Mouse (Mus musculus) left cerebral cortex, postnatal 14 days (tissue): ENCODE data around the gene Wdr74. TPM values are rescaled to one million over a fixed set of nuclear protein-coding genes. Genes with fewer than 3 reads are reported as not detected.

Experiments used
- DNase-seq, 2 experiments: peaks; one replicate each; pipeline ENCODE4 v3.0.0; 2021 to 2022; ENCODE audit warnings: low spot score in 2 of 2, mixed read lengths in 1 of 2
- intact Hi-C: fragments of 180-260 bp; cut with DNase I; formaldehyde crosslinking; loops from one replicate; pipeline ENCODE4 v1.15.1; 2025
- long read RNA-seq, 2 experiments: library from polyadenylated mRNA; stranded (forward); transcript quantifications; one replicate each; pipeline ENCODE4 v2.0.0; 2021
- total RNA-seq, 2 experiments: library from RNA; stranded (reverse); gene quantifications; 2 replicates each; pipeline ENCODE4 v1.2.3; 2021

The Wdr74 gene
- total RNA-seq: 10 to 100 TPM; 42.3 to 43.9 TPM
- long read RNA-seq, experiment 1, transcript Wdr74-201 (11 exons, 1,204 nt): major isoform, 24 of 29 reads
- long read RNA-seq, experiment 1, partial matches to known transcripts: 0 of 29 reads
- long read RNA-seq, experiment 1, other reads (novel, unspliced or antisense): 5 of 29 reads
- long read RNA-seq, experiment 2, transcript Wdr74-201 (11 exons, 1,204 nt): major isoform, 11 of 14 reads
- long read RNA-seq, experiment 2, partial matches to known transcripts: 1 of 14 reads
- long read RNA-seq, experiment 2, other reads (novel, unspliced or antisense): 2 of 14 reads

DNA sequence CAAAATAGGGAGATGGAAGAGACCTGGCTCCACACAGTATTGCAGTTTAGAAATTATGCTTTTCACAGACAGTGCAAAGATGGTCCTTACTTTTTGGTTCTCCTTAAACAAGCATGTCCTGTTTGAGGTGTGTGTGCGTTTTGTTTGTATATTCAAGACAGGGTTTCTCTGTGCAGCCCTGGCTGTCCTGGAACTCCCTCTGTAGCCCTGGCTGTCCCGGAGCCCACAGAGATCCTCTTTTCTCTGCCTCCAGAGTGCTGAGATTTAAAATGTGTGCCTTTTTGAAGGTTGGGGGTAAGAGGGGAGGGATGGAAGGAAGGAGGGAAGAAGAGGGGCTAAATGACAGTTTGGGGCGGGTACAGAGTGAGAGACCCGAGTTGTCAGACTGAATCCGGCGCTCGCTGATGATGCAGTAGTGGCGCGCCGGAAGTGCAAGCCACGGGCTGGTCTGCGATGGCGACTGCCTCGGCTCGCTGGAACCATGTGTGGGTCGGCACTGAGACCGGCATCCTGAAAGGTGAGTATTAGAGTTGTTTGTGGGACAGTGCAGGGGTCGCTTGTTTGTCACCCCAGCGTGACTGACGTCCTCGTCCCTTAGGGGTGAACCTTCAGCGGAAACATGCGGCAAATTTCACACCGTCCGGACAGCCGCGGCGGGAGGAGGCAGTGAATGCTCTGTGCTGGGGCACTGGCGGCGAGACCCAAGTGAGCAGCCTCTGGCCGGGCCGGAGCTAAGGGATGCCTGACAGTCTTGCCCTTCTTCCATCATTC, at the start of gene Wdr74:
TSS of gene Wdr74 (plus strand) at position 439 of the 771 bp plus-strand sequence.
- intact Hi-C loops: no loop called here

DNA sequence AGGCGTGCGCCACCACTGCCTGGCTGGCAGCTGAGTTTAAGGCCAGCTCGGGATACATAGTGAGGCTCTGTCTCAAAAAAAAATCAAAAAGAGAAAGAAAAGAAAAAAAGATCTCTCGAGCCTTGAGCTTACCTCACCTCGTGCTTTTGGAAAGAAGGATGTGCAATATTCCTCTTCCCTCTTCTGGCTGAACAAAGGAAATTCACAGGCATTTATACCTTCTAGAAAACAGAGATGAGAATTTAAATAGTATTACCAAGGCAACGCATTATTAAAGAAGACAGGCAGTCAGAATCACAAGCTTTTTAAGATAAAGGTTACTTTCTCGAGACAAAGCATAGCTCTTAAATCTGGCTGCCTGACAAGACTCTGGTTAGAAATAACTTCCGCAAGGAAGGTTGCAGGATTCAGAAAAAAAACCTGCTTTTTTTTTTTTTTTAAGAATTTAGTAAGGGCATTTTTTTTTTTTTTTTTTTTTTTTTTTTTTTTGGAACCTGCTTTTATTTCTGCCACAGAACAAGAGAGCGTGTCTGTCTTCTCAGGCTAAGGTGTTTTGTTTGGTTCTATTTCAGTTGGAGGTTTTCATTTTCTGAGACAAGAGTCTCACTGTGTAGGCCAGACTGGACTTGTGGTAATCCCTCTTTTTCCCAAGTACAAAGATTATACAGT, 43.6 kb upstream of the Wdr74 start:
- DNase-seq: no peak
- intact Hi-C loops: no loop called here

More for the DNA sequence above, at the start of gene Wdr74:
- DNase-seq: peak; percentile 94

DNA sequence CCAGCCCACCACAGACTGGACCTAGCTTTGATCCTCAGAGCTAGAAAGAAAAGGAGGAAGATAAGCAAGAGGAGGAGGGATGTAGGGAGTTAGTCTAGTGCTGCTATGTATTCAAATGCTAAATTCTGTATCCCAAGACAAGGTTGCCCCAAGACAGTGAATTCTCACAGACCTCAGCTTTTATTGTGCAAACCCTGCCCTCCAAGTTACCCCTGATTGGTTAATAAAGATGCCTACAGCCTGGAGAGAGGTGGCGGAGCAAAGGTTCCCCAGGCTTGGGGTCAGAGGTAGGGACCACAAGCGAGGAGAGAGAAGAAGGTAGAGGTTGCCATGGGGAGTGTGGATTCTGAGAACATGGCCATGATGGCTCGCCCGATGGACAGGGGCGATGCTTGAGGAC, 42.9 kb upstream of the Wdr74 start:
- intact Hi-C loops: no loop called here
- no peak for DNase-seq

DNA sequence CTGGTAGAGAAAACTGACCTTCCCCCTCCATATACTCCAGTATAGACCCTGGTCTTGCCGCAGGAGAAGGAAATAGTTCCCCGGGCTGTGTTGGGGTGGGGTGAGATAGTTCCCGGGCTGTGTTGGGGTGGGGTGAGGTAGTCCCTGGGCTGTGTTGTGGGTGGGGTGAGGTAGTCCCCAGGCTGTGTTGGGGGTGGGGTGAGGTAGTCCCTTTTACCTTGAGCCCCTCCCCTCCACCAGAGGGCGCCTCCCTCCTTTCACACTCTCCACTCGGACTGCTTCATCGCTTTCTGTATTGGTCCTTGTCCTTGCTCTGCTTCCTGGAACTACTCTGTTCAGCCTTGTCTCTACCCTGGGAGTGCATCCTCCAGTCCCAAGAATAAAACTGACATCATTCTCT, 40.3 kb upstream of the Wdr74 start:
- no peak for DNase-seq
- intact Hi-C loops: no loop called here

DNA sequence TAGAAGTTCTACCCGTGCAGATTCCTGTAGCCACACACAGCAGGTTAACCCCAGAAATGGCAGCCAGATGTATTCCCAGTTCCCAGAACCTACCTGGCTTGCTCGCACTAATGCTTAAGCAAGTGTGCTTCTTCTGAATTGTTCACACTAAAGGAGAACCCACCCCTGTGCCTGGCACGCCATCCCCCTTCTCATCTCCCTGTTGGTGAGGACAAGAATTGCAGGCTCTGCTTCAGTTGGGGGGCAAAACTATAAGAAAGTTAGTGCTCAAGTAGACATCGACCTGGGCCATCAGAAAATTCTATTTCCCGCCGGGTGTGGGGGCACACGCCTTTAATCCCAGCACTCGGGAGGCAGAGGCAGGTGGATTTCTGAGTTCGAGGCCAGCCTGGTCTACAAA, 36.0 kb upstream of the Wdr74 start:
- intact Hi-C loops: no loop called here
- no peak for DNase-seq

DNA sequence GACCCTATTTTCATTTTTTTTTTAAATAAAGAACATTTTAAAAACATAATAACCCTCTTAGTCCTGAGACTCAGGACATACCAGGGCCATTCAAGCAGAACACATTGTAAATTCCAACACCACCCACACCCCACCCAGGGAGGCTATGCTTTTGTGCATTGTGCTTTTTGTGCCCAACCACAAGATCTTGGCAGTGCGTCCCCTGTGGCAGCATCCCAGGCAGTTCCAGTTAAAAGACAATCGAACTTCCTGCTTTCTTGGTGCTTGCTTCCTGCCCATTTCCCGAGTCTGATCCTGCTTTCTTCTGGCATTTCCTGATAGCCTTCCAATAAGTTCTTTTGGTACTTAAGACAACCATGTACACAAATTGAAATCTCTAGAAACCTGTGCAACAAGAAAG, 33.2 kb upstream of the Wdr74 start:
- DNase-seq: no peak
- intact Hi-C loops: no loop called here

DNA sequence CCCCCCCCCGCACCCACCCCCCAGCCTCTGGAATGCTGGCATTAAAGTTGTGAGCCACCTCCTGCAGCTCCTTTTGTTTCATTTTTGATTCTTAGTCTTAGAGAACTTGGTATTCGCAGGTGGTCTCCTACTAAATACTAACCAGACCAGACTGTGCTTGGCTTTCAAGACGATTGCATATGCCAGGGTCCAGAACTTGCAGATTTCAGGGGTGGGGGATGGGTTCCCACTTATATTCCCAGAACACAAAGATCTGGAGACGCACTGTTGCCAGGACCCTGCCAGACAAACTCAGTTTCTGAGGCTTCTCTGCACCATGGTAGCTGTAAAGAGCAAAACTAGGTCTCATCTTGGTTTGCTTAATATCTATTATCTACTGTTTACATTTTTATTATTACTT, 32.1 kb upstream of the Wdr74 start:
- intact Hi-C loops: no loop called here
- DNase-seq: no peak

DNA sequence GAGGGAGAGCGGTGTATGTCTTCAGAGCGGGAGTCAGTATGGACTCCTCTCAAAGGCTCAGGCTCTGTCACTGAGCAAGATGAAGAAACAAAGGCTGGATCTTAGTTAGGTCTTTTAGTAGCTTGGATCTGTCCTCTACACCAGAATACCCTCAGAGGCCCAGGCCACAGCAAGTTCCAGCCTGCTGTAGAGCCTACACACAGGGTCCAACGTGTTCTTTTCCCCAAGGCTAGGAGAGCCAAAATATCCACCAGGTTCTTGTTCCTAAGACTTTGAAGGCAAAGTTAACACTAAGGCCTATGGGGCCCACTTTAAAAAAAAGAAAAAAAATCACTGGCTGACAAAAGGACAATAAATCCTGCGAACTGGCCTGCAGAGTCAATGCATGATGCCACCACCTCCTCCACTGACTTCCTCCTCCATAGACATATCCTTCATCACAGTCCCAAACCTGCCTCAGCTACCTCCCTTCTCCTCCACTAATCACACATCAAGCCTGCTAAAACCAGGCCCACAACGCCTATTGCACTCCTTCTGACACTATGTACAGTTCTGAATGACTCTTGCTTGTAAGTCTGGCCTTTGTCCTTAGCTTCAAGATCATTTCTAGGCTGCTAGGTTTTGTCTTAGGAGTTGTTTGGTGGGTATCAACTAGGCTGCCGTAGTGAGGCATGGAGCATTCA, 30.5 kb upstream of the Wdr74 start:
- no peak for DNase-seq

DNA sequence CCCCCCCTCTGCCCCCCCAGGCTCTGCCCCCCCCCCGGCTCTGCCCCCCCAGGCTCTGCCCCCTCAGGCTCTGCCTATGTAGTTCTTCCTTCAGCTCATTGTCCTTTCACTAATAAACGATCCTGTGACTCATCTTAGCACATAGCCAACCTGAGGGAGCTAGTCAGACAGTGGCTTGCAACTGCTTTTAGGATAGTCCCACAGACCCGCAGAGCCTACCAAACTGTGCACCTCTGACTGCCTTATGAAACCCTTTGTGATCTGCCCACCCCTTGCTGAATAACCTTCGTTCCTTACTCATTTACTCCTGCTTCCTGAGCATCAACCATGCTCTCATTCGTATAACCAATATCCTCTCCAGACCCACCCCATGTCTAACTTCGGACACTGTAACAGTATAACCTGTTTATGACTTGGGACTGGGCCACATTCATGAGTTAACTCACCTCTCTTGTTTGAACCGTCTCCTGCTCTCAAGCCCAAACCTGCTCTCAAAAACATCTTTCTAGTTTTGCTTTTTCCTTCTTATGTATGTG, 29.4 kb upstream of the Wdr74 start:
- intact Hi-C loops: no loop called here
- DNase-seq: no peak

More for the DNA sequence above, 30.5 kb upstream of the Wdr74 start:
- intact Hi-C loops: no loop called here

DNA sequence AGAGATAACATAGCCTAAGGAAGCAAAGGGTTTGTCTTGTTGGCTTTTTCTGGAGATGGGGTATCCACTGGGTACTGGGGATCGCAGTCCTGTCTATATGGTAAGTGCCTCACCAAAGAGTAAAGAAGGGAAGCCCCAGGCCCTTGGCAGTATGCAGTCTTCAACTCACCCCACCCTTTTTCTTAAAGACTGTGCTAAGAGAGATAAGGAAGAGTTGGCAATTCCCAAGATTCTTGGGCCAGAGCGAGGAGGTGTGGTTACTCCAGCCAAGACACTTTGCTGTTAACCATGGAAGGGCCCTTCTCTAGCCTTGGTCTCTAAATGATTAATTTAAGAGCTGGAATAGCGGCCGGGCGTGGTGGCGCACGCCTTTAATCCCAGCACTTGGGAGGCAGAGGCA, 28.7 kb upstream of the Wdr74 start:
- intact Hi-C loops: no loop called here
- DNase-seq: no peak

DNA sequence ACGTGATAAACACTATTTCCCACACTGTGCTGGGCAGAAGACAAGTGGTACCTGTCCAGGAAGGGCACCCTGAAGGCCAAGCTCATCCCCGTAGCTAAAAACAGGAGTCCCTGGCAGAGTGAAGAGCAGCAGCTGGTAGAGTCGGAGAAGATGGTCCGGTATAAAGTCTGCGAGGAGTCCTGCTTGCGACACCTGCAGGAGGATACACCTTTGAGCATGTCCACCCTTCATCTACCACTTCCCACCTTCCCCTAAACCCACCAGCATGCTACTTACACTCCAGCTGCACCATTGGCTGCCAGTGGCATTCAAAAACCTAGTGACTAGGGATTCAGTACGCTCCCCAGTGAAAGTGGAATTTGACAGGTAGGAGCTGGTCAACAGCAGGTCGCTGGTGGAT, 26.7 kb upstream of the Wdr74 start:
- no peak for DNase-seq
- intact Hi-C loops: no loop called here

DNA sequence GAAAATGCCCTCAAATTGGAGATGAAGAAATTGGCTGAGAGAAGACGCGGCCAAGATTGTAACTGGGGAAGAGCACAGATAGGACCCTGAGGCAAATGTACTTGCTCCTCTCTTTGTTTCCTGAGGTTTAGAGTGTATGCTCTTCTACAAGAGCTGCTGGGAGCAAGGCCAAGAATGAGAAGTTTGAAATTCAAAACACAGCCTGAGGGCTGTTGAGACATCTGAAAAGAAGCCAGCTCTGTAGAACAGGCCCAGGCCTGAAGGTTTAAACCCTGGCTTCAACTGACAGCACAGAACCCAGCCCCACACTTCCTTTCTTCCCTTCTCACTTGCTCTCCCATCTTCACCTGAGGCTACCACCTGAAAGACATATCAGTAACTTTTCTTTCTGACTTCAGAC, 25.6 kb upstream of the Wdr74 start:
- no peak for DNase-seq
- intact Hi-C loops: no loop called here

DNA sequence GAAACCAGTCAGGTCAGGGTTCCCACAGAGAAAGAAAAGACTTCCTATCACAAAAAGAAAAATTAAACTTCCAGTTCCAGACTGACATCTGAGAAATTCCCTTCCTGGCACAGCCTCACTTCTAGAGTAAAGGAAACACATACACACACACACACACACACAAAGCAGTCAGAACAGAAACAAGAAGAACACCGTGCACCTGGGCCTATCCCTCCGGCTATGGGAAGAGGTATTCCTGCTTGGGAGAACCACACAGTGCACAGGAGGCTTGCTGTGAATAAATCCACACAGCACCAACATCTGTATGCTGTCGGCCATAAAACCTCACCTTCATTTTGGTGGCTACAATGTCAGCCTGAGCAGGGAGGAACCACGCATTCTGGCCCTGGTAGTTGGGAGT, 24.1 kb upstream of the Wdr74 start:
- DNase-seq: no peak
- intact Hi-C loops: no loop called here

DNA sequence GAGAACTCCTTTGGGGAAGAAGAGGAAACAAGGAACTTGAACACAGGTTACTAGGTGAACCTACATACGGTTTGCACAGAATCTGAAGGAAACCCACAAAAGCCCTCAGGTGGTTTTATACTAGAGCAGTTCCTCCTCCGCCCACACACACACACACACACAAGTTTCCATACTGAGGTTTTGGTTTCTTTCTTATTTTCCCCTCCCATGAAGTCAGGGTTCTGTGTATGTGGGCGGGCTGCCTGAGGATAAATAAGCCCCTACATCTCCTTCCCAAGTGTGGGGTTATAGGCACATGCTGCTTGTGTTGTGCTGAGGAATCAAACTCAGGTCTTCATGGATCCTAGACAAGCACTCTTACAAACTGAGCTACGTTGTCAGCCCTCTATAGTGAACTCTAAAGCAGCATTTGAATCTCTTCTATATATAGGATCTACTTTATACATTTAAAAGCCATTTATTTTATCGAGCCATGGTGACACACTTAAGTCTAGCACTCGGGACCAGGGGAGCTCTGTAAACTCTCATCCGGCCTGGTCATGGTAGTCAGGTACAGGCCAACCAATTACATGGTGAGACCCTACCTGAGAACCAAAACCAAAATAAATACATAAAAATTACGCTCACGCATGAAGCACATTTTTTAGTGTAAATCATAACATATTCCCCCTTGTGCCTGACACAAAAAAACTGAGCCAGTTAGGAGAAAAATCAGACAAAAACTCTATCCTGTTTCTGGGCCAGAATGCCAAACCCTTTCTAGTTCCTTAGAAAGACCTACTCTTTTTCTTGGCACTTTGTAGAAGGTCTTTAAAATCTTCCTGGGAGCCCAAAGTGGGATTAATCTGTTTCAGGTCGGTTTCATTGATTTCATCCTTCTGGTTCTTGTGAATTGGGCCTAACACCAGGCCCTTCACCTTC, 23.4 kb upstream of the Wdr74 start:
- intact Hi-C loops: no loop called here
- no peak for DNase-seq

DNA sequence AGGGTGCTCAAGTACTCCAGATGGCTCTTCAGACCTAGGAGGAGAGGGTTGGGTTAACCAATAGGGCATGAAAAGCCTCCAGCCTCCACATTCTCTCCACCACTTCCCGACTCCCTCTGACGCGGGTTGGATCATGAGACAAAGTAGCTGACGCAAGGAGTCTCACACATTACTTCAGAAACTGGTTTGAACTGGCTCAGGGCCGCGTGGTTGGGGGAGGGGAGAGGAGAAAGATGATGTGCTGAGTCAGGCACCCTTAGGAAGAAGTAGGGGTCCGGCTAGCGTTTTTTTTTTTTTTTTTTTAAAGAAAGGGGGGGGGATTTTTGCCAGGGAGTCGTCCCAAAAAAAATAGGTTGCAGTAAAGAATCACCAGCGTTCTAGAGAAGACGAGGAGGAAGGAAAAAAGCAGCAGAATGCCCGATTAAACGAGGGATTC, 22.7 kb upstream of the Wdr74 start:
- intact Hi-C loops: no loop called here
- peak; percentile 71 to 92 for DNase-seq

DNA sequence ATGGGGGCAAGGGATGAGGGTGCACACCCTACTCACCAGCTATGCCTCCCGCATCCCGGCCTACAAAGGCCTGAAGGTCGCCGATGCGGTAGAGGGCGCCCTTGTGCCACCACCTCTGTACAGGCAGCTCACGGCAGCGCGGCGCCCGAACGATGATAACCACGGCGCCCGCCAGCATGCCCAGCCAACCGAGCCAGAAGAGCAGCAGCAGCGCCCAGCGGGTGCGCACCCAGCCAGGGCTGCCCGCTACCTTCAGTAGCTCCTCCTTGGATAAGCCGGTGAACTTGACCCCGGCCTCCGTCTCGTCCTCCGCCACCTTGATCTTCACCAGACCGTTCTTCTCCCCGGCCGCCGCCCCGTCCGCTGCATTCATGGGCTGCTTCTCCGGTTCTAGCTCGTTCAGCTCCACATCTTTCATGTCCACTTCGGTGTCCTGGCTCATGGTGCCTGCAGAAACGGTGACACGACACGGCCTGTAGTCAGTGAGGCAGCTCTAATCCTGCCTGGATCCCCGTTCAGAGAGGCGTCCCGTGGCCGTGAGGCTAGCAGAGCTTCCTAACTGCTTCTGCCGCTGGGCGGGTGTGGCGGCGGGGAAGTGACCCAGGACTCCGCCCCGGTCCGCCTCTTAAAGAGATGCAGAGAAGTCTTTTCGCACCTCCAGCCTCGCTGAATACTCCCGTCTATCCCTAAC, 22.2 kb upstream of the Wdr74 start:
- intact Hi-C loops: no loop called here
- peak; percentile 95 to 96 for DNase-seq

DNA sequence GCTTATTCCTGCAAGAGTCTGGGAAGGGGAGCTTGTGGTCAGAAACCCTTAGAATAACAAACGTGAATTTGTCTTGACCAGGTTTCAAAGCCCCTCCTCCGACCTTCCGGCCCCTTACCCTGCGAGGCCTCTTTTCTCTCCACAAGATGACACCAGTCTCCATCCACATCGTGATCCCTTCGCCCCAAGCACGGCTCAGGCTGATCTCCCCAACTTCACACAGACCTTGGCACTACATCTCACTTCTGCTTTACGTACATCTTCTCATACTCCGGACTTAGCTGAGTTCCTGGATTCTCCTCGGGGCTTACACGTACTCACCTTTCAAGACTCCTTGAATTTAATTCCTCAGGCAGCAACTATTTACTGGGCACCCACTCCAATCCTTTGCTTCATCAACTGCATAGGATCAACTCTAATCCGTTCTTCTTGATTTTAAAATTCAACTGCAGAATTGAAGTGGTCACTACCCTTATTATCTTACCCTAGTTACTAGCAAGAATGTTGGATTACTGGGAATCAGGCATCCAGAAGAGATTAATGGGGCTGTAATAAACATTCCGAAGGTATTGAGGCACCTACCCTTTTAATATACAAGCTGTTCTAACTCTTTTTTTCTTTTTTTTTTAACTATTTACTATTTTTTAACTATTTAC, 21.5 kb upstream of the Wdr74 start:
- DNase-seq: no peak
- intact Hi-C loops: no loop called here
